Mouse (Mus musculus) activated CD4-positive, CD25-positive, alpha-beta regulatory T cell (primary cell): ENCODE measurements around the gene Smlr1. TPM values are rescaled to one million over a fixed set of nuclear protein-coding genes. Genes with fewer than 3 reads are reported as not detected.

Source experiments
- polyA plus RNA-seq, 2 experiments: library from polyadenylated mRNA; unstranded; fragments of 100-300 nt; shearing (Covaris generic); gene quantifications; one replicate each; pipeline ENCODE4 v1.2.1; 2017

Gene Smlr1
- under 1 TPM in 1 of 2 experiments, not detected in 1; 0.31 TPM for polyA plus RNA-seq

DNA sequence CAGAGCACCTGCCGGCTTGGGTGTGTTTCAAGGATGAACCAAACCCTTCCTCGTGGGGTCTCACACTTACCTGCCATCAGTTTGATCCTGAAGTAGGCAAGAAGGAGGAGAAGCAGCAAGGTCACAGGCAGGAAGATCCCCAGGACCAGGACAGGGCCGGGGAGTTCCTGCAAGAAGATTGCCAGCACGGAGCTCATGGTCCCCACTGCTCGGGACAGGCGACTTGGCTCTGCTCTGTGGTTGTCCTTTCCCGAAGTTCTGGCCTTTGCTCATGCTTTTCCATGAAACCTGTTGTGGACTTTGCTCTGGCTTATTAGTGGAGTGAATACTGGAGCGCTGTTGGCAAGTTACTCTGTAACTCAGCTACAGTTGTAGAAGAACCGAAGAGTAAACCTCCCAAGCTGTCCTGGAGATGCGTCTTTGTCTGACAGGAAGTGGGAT is at the start of gene Smlr1:
TSS of gene Smlr1 (minus strand) at position 377 of the 441 bp plus-strand sequence.

Other genes with a start within 250 kb of the Smlr1 start
- 1 to 10 TPM; 6.5 to 8.4 TPM for gene Akap7, start 228.4 kb downstream of the Smlr1 start, polyA plus RNA-seq
- 10 to 100 TPM; 33.2 to 38.8 TPM for gene Epb41l2, start 176.5 kb downstream of the Smlr1 start, polyA plus RNA-seq